Mouse (Mus musculus): ENCODE data around the gene Ints12.

Ints12 gene

DNA sequence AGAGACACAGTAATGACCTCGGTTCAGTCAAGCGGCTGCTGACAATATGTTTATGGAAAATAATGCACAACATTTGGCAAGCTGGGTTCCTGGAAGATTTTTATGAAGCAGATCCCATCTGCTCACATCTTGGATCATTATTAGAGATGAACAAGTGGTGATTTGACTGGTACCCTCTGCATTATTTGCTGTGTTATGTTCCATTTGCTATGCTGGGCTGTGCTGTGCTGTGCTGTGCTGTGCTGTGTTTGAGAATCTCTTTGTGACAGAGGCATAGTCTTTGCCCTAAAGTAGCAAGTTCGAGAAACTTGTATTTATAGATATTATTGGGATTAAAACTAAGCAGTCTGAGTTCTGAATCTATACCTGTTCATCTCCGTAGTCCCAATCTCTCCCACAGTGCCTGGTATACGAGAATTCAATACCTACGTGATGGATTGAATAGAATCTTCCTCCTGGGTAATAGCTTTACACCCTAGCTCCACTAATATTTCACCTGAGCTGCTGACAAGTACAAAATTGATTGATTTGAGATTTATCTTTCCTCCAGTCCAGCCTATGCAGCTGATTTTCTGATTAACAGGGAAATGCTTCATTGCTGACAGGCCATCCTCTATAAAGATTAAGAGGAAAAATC is 53.0 kb downstream of the Ints12 start:
- 80% methylated on average over 6 of the region's 6 CpGs for WGBS

DNA sequence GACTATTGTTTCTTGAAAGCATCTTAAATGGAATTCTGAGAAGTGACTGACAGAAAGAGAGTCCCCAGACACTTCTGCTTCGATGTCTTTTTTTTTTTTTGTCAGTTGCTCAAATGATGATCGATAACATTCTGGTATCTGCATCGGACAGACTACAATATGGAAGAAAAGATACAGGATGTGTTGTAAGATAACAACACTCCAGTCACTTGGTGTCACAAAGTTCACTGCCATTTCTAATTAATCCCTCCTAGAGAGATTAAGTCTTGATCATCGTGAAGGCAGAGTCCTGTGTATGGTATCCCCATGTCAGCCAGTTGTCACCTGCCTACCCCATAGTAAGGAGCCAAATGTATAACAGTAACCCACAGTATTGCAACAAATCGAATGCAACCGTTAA is 60.0 kb downstream of the Ints12 start:
- 79% methylated on average over 6 of the region's 6 CpGs for WGBS

DNA sequence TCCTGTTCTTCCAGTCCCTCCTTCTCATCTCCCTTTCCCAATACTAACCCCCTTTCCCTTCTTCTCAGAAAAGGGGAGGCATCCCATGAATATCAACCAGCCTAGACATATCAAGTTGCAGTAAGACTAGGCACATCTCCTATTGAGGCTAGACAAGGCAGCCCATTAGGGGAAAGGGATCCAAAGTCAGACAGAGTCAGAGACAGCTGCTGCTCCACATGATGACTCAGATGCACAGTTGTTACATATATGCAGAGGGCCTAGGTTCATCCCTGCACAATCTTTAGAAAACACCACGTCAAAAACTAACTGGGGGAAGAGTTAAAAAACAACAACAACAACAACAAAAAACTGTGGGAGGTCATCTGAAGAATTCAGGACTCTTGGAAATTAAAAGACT is 61.2 kb downstream of the Ints12 start:
- 67% methylated on average over 1 of the region's 1 CpGs for WGBS

GRCm38 (mm10) chr3:133153629-133154028 is 62.0 kb downstream of the Ints12 start:
- WGBS, result 79% methylated on average over 6 of the region's 6 CpGs

DNA sequence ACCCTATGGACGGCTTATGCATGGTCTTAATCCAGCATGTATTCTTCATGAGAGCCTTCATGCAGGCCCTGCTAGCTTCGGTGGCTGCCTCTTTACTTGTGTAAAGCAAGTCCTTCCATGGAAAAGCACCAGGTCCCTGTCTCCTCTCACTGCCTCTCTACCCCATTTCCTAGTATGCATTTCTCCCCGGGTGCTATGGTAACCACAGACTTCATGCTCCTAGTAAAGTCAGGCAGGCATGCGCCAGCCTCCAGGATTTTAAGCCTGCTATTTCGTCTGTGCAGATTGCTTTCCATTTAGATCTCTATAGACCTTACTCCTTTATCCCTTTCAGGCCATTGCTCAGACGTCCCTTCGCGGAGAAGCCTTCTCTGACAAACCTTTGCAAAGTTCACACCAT is 63.0 kb downstream of the Ints12 start:
- WGBS, result 48% methylated on average over 8 of the region's 8 CpGs

DNA sequence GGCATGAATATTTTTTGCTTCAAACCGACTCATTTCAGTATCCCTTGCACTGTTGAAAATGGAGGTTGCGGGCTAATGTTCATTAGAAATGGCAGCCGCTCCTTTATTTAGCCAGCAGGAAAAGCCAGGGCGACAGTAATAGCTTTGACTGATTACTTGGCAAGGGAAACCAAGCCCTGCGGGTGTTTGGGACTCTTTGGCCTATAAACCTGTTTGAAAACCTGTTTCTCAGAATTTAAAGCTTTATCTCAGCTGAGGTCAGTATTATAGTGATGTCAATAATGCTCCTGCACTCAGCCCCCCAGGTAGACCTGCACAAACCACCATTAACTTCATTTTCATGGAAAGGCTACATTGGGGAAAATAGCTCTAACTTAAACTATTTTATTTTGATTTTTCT is 66.6 kb downstream of the Ints12 start:
- WGBS, result 76% methylated on average over 5 of the region's 5 CpGs
